Mouse (Mus musculus): ENCODE data around the gene Chchd2.

- TF ChIP-seq CTCF (IDR thresholded peaks at IDR 0.05; ENCODE audit: low read depth, low read length) (no peak), TAL1 (conservative IDR thresholded peaks at IDR 0.05; ENCODE audit: low read depth, low read length) (no peak), GATA1 (IDR thresholded peaks at IDR 0.05; ENCODE audit: borderline replicate concordance, low read length) (no peak), GATA2 (IDR thresholded peaks at IDR 0.05; ENCODE audit: borderline replicate concordance, low read depth, low read length) (no peak), POLR2AphosphoS5 (IDR thresholded peaks at IDR 0.05; ENCODE audit: insufficient replicate concordance, low read depth, low read length) (no peak)
Measured at GRCm38 (mm10) chr5:129871238-129871637, 16.0 kb downstream of the Chchd2 start.

All from G1E (cell line).